Mouse (Mus musculus): ENCODE data around the gene Ppp1r10. TPM values are rescaled to one million over a fixed set of nuclear protein-coding genes. Genes with fewer than 3 reads are reported as not detected.

Gene Ppp1r10
- total and polyA plus RNA-seq, 2 experiments from 2014 or later: 11.2 to 20.2 TPM

- Histone ChIP-seq H3K9me3 (replicated peaks; ENCODE audit: control insufficient read depth, low read length) (no peaks in the 10 kb centered on the region), H3K27me3 (ENCODE audit: control insufficient read depth, insufficient read depth, low read length) (no peaks in the 10 kb centered on the region), H3K4me1 (ENCODE audit: control insufficient read depth, insufficient read depth) (peaks cover 14% of the 10 kb centered on the region), H3K36me3 (replicated peaks; ENCODE audit: control insufficient read depth, insufficient read depth, low read length) (peaks cover 10% of the 10 kb centered on the region; the same call in 1 of the 2 replicates), H3K27ac (ENCODE audit: low read depth) (peak overlapping the region; percentile 96), H3K4me3 (ENCODE audit: low read depth, low read length) (peak overlapping the region; percentile 66), H3K4me2 (ENCODE audit: low read depth, low read length) (peak overlapping the region; percentile 86), H3K9ac (replicated peaks; ENCODE audit: low read depth, low read length) (peak overlapping the region; percentile 77)
- 10% methylated on average over 7 of the region's 7 CpGs for WGBS
- ATAC-seq (ENCODE audit: insufficient read depth, low read depth) (no peak), DNase-seq (ENCODE audit: low spot score) (peak; percentile 44)
- TF ChIP-seq CTCF (IDR thresholded peaks at IDR 0.05; ENCODE audit: low read depth) (no peak), EP300 (IDR thresholded peaks at IDR 0.05; ENCODE audit: low read depth) (no peak)
Measured at GRCm38 (mm10) chr17:35869346-35870067, 46.7 kb upstream of the Ppp1r10 start.

GRCm38 (mm10) chr17:35870151-35870883 is 45.9 kb upstream of the Ppp1r10 start:
- no peak for TF ChIP-seq EP300 (IDR thresholded peaks at IDR 0.05; ENCODE audit: low read depth)
- no peak for TF ChIP-seq CTCF (IDR thresholded peaks at IDR 0.05; ENCODE audit: low read depth)
- peaks cover 18% of the 10 kb centered on the region for H3K36me3 ChIP-seq (replicated peaks; ENCODE audit: control insufficient read depth, insufficient read depth, low read length)
- DNase-seq (ENCODE audit: low spot score) (peak; percentile 65), ATAC-seq (ENCODE audit: insufficient read depth, low read depth) (peak; percentile 40)
- H3K9ac ChIP-seq (replicated peaks; ENCODE audit: low read depth, low read length): peak overlapping the region; percentile 77; the same call in 1 of the 2 replicates
- no peaks in the 10 kb centered on the region for H3K27me3 ChIP-seq (ENCODE audit: control insufficient read depth, insufficient read depth, low read length)
- H3K4me1 ChIP-seq (ENCODE audit: control insufficient read depth, insufficient read depth): peaks cover 14% of the 10 kb centered on the region
- H3K4me2 ChIP-seq (ENCODE audit: low read depth, low read length): peak overlapping the region; percentile 86
- 31% methylated on average over 9 of the region's 9 CpGs for WGBS
- no peaks in the 10 kb centered on the region for H3K9me3 ChIP-seq (replicated peaks; ENCODE audit: control insufficient read depth, low read length)
- peak overlapping the region; percentile 66 for H3K4me3 ChIP-seq (ENCODE audit: low read depth, low read length)
- peak overlapping the region; percentile 96 for H3K27ac ChIP-seq (ENCODE audit: low read depth)

GRCm38 (mm10) chr17:35870884-35871696 is 45.1 kb upstream of the Ppp1r10 start:
- no peak for TF ChIP-seq EP300 (IDR thresholded peaks at IDR 0.05; ENCODE audit: low read depth)
- peak; percentile 57 for TF ChIP-seq CTCF (IDR thresholded peaks at IDR 0.05; ENCODE audit: low read depth)
- Histone ChIP-seq H3K4me1 (ENCODE audit: control insufficient read depth, insufficient read depth) (peaks cover 14% of the 10 kb centered on the region), H3K27me3 (ENCODE audit: control insufficient read depth, insufficient read depth, low read length) (no peaks in the 10 kb centered on the region), H3K4me2 (ENCODE audit: low read depth, low read length) (peak overlapping the region; percentile 86), H3K4me3 (ENCODE audit: low read depth, low read length) (peak overlapping the region; percentile 66), H3K27ac (ENCODE audit: low read depth) (peak overlapping the region; percentile 96), H3K36me3 (replicated peaks; ENCODE audit: control insufficient read depth, insufficient read depth, low read length) (peaks cover 24% of the 10 kb centered on the region), H3K9me3 (replicated peaks; ENCODE audit: control insufficient read depth, low read length) (no peaks in the 10 kb centered on the region), H3K9ac (replicated peaks; ENCODE audit: low read depth, low read length) (peak overlapping the region; percentile 77; the same call in 1 of the 2 replicates)
- ATAC-seq (ENCODE audit: insufficient read depth, low read depth): no peak
- DNase-seq (ENCODE audit: low spot score): no peak
- 44% methylated on average over 8 of the region's 8 CpGs for WGBS

GRCm38 (mm10) chr17:35873774-35874519 is 42.3 kb upstream of the Ppp1r10 start:
- peaks cover 27% of the 10 kb centered on the region for H3K36me3 ChIP-seq (replicated peaks; ENCODE audit: control insufficient read depth, insufficient read depth, low read length)
- H3K4me3 ChIP-seq (ENCODE audit: low read depth, low read length): no peak overlapping the region
- TF ChIP-seq CTCF (IDR thresholded peaks at IDR 0.05; ENCODE audit: low read depth): peak; percentile 94
- no peak for TF ChIP-seq EP300 (IDR thresholded peaks at IDR 0.05; ENCODE audit: low read depth)
- DNase-seq (ENCODE audit: low spot score) (peak; percentile 84), ATAC-seq (ENCODE audit: insufficient read depth, low read depth) (0 out of 2 replicates have a peak, but pooled peaks have one; percentile 45)
- H3K9ac ChIP-seq (replicated peaks; ENCODE audit: low read depth, low read length): no peak overlapping the region
- peak overlapping the region; percentile 39; the same call in 1 of the 2 replicates for H3K27ac ChIP-seq (ENCODE audit: low read depth)
- peaks cover 14% of the 10 kb centered on the region for H3K4me1 ChIP-seq (ENCODE audit: control insufficient read depth, insufficient read depth)
- H3K4me2 ChIP-seq (ENCODE audit: low read depth, low read length): peak overlapping the region; percentile 26
- 21% methylated on average over 21 of the region's 21 CpGs for WGBS
- H3K9me3 ChIP-seq (replicated peaks; ENCODE audit: control insufficient read depth, low read length): no peaks in the 10 kb centered on the region
- H3K27me3 ChIP-seq (ENCODE audit: control insufficient read depth, insufficient read depth, low read length): no peaks in the 10 kb centered on the region

Data from heart, postnatal 0 days (tissue).